Mouse (Mus musculus): ENCODE results near the gene Rbm8a2.
"Not testable (repeated sequence)": the region's sequence is repeated elsewhere in the genome, so short reads cannot be mapped to it uniquely, and the experiment has no call there.

DNA sequence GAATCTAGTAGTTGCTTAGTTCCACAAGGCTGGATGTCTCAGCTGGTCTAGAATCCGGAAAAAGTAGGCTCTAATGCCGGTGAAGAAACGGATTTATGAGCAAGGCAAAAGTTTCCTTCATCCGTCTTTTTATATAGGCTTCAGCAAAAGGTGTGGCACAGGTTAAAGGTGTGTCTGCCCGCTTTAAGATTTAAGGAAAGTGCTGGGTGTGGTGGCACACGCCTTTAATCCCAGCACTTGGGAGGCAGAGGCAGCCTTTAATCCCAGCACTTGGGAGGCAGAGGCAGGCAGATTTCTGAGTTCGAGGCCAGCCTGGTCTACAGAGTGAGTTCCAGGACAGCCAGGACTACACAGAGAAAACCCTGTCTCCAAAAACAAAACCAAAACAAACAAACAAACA is at the start of gene Rbm8a2:
- not testable (repeated sequence) for TF ChIP-seq POLR2A (IDR thresholded peaks at IDR 0.05; ENCODE audit: insufficient read length, low read depth); REST (IDR thresholded peaks at IDR 0.05; ENCODE audit: insufficient read depth, insufficient read length); USF1 (IDR thresholded peaks at IDR 0.05; ENCODE audit: low read depth); MAX (IDR thresholded peaks at IDR 0.05; ENCODE audit: low read depth); POLR2AphosphoS2 (IDR thresholded peaks at IDR 0.05; ENCODE audit: insufficient read length, low read depth); TCF3 (IDR thresholded peaks at IDR 0.05; ENCODE audit: insufficient read length, low read depth); TCF12 (IDR thresholded peaks at IDR 0.05; ENCODE audit: insufficient read depth, poor library complexity, severe bottlenecking); MYOG (IDR thresholded peaks at IDR 0.05; ENCODE audit: control insufficient read depth in 1 of 3, insufficient read depth in 1 of 3, insufficient read length in 2 of 3, low read depth in 2 of 3); CEBPB (IDR thresholded peaks at IDR 0.05; ENCODE audit: insufficient read depth, poor library complexity, severe bottlenecking); E2F4 (IDR thresholded peaks at IDR 0.05; ENCODE audit: insufficient read depth); MYOD1 (IDR thresholded peaks at IDR 0.05; ENCODE audit: control insufficient read depth in 1 of 3, insufficient read length in 2 of 3, low read depth in 2 of 3)

All from myocyte (in vitro differentiated cells).